Mouse (Mus musculus) cerebellum, adult 2 months (tissue): Measurements from ENCODE around the gene Olfml1. TPM values are rescaled to one million over a fixed set of nuclear protein-coding genes. Genes with fewer than 3 reads are reported as not detected.

Experiments
- DNase-seq, 2 experiments: peaks; one replicate each; pipeline ENCODE4 v3.0.0; 2021
- H3K27ac ChIP-seq: fragments of 200-500 bp; 2 replicates; pipeline ENCODE4 v1.5.1; 2012; ENCODE audit warnings: low read length, control low read depth, inconsistent platforms; ENCODE audit not compliant: insufficient read depth
- H3K27me3 ChIP-seq: fragments of 200-500 bp; 2 replicates; pipeline ENCODE4 v1.6.1; 2012; ENCODE audit warnings: inconsistent platforms, mild to moderate bottlenecking, low read length, moderate library complexity; ENCODE audit not compliant: control insufficient read depth, insufficient read depth
- H3K4me1 ChIP-seq: fragments of 200-500 bp; 2 replicates; pipeline ENCODE4 v1.6.1; 2011; ENCODE audit warnings: low read length; ENCODE audit not compliant: control insufficient read depth, insufficient read depth
- H3K4me3 ChIP-seq: fragments of 200-500 bp; replicated peaks from 2 replicates; pipeline ENCODE3; 2011; ENCODE audit warnings: mild to moderate bottlenecking, low read depth, low read length, control low read depth; ENCODE audit not compliant: insufficient read depth
- CTCF ChIP-seq: fragments of 200-500 bp; IDR thresholded peaks from 2 replicates; pipeline ENCODE4 v1.5.1; 2011; ENCODE audit warnings: low read depth, mild to moderate bottlenecking, control low read depth, low read length, moderate library complexity, borderline replicate concordance; ENCODE audit not compliant: insufficient read depth
- POLR2A ChIP-seq: fragments of 200-500 bp; IDR thresholded peaks from 2 replicates; pipeline ENCODE4 v1.6.1; 2011; ENCODE audit warnings: low read length, control low read depth, borderline replicate concordance; ENCODE audit not compliant: insufficient read depth
- WGBS: fragments of 180-500 bp; shearing (Covaris S2); methylation state at CpG from one replicate; pipeline ENCODE4 v1.1.7; 2018; 5-methylcytosine and 5-hydroxymethylcytosine counted together
- polyA plus RNA-seq: library from polyadenylated mRNA; depleted of rRNA; stranded (reverse); fragments of >200 nt; gene quantifications from 2 replicates; pipeline ENCODE4 v1.2.3, GENCODE M21; 2012

The Olfml1 gene
- polyA plus RNA-seq, 1 experiment = 13.4 TPM

- DNase-seq = no peak
- Histone ChIP-seq H3K27ac (no peak overlapping the region), H3K4me3 (peak overlapping the region; percentile 68), H3K27me3 (no peaks in the 10 kb centered on the region), H3K4me1 (no peaks in the 10 kb centered on the region)
- TF ChIP-seq POLR2A (no peak), CTCF (no peak)
- WGBS = 17% methylated on average over 13 of the region's 13 CpGs
These were observed 28.2 kb downstream of the Olfml1 start for GRCm38 (mm10) chr7:107595426-107595825.

- no peaks in the 10 kb centered on the region for H3K4me1 ChIP-seq
- no peaks in the 10 kb centered on the region for H3K27me3 ChIP-seq
- no peak overlapping the region for H3K27ac ChIP-seq
- no peak for DNase-seq
- TF ChIP-seq CTCF (no peak), POLR2A (no peak)
- no peak overlapping the region for H3K4me3 ChIP-seq
These were observed 29.5 kb downstream of the Olfml1 start for GRCm38 (mm10) chr7:107596753-107597152.

GRCm38 (mm10) chr7:107597956-107598355 lies 30.7 kb downstream of the Olfml1 start:
- Histone ChIP-seq H3K4me1 (no peaks in the 10 kb centered on the region), H3K4me3 (no peak overlapping the region), H3K27ac (no peak overlapping the region), H3K27me3 (no peaks in the 10 kb centered on the region)
- WGBS = 89% methylated on average over 3 of the region's 3 CpGs
- TF ChIP-seq CTCF (no peak), POLR2A (no peak)
- DNase-seq = no peak

- DNase-seq = no peak
- no peaks in the 10 kb centered on the region for H3K4me1 ChIP-seq
- WGBS = 67% methylated on average over 5 of the region's 5 CpGs
These were observed 33.4 kb downstream of the Olfml1 start for GRCm38 (mm10) chr7:107600651-107601050.

GRCm38 (mm10) chr7:107602505-107602904 lies 35.3 kb downstream of the Olfml1 start:
- 78% methylated on average over 4 of the region's 4 CpGs for WGBS
- H3K4me1 ChIP-seq = no peaks in the 10 kb centered on the region
- H3K4me3 ChIP-seq = no peak overlapping the region
- no peak for DNase-seq
- TF ChIP-seq POLR2A = no peak
- TF ChIP-seq CTCF = no peak
- H3K27me3 ChIP-seq = no peaks in the 10 kb centered on the region
- H3K27ac ChIP-seq = no peak overlapping the region

More at GRCm38 (mm10) chr7:107600651-107601050, 33.4 kb downstream of the Olfml1 start:
- Histone ChIP-seq H3K27me3 (no peaks in the 10 kb centered on the region), H3K27ac (no peak overlapping the region), H3K4me3 (no peak overlapping the region)
- TF ChIP-seq CTCF (no peak), POLR2A (no peak)

GRCm38 (mm10) chr7:107602913-107603312 lies 35.7 kb downstream of the Olfml1 start:
- TF ChIP-seq CTCF = no peak
- no peak for TF ChIP-seq POLR2A
- Histone ChIP-seq H3K4me1 (no peaks in the 10 kb centered on the region), H3K27ac (no peak overlapping the region), H3K4me3 (no peak overlapping the region), H3K27me3 (no peaks in the 10 kb centered on the region)
- 21% methylated on average over 6 of the region's 6 CpGs for WGBS
- DNase-seq = no peak

GRCm38 (mm10) chr7:107607766-107608165 lies 40.5 kb downstream of the Olfml1 start:
- 98% methylated on average over 1 of the region's 1 CpGs for WGBS
- Histone ChIP-seq H3K27me3 (no peaks in the 10 kb centered on the region), H3K27ac (no peak overlapping the region), H3K4me1 (no peaks in the 10 kb centered on the region), H3K4me3 (no peak overlapping the region)
- DNase-seq = no peak
- TF ChIP-seq CTCF = no peak

GRCm38 (mm10) chr7:107609622-107610255 lies 42.5 kb downstream of the Olfml1 start:
- TF ChIP-seq CTCF (no peak), POLR2A (no peak)
- no peak overlapping the region for H3K4me3 ChIP-seq
- no peak overlapping the region for H3K27ac ChIP-seq
- WGBS = 90% methylated on average over 2 of the region's 2 CpGs
- DNase-seq = no peak
- no peaks in the 10 kb centered on the region for H3K4me1 ChIP-seq
- H3K27me3 ChIP-seq = no peaks in the 10 kb centered on the region

- Histone ChIP-seq H3K27ac (no peak overlapping the region), H3K4me1 (no peaks in the 10 kb centered on the region), H3K4me3 (no peak overlapping the region), H3K27me3 (no peaks in the 10 kb centered on the region)
- WGBS = 87% methylated on average over 5 of the region's 5 CpGs
- TF ChIP-seq CTCF = no peak
- no peak for TF ChIP-seq POLR2A
- no peak for DNase-seq
These were observed 43.6 kb downstream of the Olfml1 start for GRCm38 (mm10) chr7:107610880-107611279.
